Mouse (Mus musculus) testis, postnatal 14 days (tissue): ENCODE measurements around the gene Cldn4.

Source experiments
- DNase-seq: peaks from one replicate; pipeline ENCODE4 v3.0.0; 2021; ENCODE audit warnings: low spot score

Gene Cldn4

DNA sequence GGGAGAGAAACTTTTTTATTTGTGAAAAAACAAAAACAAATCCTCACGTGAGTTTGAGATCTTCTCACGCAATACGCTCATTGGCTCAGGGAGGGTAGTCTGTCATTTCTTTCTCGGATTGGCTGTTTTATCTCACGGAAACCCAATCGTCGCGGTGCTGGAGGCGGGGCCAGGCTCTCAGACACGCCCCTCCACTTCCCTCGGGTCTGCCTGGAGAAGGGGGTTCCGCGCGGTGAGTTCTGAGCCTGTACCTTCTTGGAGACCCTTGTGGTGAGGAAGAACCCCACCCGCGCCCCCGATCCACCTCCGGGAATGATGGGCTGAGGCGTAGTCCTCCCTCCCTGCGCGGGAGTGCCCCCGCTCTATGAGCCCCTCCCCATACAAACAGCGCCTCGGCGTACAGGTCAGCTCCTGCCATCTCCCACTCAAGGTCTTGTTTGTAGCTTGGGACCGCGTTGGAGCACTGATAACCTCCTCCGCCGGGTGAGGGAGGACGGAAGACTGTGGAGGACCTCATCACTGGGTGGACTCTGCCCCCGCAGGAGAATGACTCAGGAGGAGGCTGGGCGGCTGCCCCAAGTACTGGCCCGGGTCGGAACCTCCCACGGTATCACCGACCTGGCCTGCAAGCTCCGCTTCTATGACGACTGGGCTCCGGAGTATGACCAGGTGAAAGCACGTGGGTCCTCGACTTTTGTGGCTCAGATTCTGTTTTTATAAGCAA is 14.4 kb downstream of the Cldn4 start, which contains the start of gene Mettl27:
Mettl27 (plus strand) TSS at position 190 of the 724 bp plus-strand sequence.
- peak; percentile 91 for DNase-seq

- DNase-seq, result no peak
These were observed 16.7 kb downstream of the Cldn4 start for GRCm38 (mm10) chr5:134929988-134930387.

GRCm38 (mm10) chr5:134926726-134927125 is 20.0 kb downstream of the Cldn4 start:
- DNase-seq, result no peak

DNA sequence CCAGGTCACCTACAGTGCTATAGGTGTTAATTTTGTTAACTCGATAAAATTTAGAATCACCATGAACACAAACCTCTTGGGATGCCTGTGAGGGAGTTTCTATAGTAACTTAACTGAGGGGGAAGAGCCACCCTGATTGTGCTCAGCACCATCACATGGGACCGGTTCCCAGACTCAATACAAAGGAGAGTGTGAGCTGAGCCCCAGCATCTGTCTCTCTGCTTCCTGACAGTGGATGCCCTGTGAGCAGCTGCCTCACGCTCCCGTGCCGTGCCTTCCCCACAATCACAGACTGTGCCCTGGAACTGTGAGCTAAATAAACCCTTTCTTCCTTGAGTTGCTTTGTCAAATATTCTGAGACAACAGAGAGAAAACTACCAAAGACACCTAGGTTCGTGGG is 23.6 kb downstream of the Cldn4 start:
- DNase-seq, result no peak

GRCm38 (mm10) chr5:134921106-134921505 is 25.6 kb downstream of the Cldn4 start:
- no peak for DNase-seq

GRCm38 (mm10) chr5:134920106-134920687 is 26.5 kb downstream of the Cldn4 start:
- DNase-seq, result no peak

DNA sequence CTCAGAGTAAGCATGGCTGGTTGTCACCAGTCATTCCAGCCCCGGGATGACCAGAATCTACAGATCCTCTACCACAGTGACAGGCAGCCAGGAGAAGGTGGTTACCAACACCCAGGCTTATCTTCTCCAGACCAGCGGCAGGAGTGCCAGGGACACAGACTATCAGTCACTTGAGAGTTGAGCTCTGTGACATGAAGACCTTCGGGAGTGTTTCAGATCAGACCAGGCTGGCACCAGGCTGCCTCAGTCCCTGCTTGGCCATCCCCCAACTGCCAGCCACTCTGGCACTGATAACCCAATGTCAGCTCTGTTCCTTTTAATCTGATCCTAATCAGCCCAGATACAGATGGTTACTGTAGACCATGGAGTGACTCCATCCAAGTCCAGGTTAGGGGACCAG is 27.6 kb downstream of the Cldn4 start:
- no peak for DNase-seq

- DNase-seq, result peak; percentile 82
These were observed 28.5 kb downstream of the Cldn4 start for GRCm38 (mm10) chr5:134918071-134918832.

DNA sequence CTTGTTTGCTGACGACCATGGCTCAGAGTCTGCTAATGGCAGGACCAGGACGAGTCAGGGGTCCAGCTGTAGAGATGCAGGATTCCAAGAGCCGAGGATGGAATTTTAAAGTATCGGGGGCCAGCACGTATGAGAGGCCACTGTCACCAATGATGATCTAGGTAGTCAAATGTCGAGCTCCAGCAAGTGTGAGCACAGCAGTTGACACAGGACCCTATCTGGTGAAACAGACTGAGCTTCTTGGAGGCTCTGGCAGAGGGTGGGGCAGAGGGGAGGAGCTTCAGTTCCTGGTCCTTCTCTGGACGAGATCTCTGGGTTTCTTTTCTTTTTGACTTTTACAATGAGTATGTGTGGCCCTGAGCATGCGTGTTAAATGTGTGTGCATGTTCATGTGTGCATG is 31.4 kb downstream of the Cldn4 start, which contains the start of gene Cldn13:
Cldn13 (minus strand) TSS at position 216 of the 400 bp plus-strand sequence.
- no peak for DNase-seq

DNA sequence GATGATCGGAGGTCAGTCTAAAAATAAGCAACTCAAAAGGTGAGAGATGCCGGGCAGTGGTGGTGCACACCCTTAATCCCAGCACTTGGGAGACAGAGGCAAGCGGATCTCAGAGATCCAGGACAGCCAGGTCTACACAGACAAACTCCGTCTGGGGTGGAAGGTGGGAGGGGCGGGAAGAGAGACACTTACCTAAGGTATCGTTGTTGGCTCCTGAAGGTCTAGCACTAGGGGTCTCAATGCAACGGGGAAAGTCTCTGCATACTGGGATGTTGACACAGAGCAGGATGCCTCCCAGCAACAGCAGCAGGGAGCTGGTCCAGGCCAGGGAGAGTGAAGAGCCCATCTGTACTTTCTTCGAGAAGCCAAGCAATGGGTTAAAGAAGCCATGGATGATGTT is 32.2 kb downstream of the Cldn4 start:
- DNase-seq, result no peak

- DNase-seq, result no peak
These were observed 33.0 kb downstream of the Cldn4 start for GRCm38 (mm10) chr5:134913753-134914152.

DNA sequence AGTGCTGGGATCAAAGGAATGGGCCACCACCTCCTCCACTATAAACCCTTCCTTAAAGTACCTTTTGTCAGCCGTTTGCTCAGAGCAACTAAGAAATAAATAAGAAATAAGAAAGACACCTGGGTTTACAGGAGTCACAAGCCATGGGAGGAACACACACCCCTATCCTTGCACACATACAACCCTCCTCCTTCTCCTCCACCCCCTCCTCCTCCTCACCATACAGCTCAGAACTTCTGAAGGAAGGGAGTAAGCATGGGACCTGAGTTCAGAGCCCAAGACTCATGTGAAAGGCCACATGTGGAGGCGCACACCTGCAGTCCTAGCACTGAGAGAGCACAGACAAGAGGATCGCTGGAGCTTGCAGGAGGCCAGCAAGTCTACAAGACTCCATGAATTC is 33.4 kb downstream of the Cldn4 start:
- DNase-seq, result no peak

GRCm38 (mm10) chr5:134911901-134912300 is 34.8 kb downstream of the Cldn4 start:
- DNase-seq, result no peak

DNA sequence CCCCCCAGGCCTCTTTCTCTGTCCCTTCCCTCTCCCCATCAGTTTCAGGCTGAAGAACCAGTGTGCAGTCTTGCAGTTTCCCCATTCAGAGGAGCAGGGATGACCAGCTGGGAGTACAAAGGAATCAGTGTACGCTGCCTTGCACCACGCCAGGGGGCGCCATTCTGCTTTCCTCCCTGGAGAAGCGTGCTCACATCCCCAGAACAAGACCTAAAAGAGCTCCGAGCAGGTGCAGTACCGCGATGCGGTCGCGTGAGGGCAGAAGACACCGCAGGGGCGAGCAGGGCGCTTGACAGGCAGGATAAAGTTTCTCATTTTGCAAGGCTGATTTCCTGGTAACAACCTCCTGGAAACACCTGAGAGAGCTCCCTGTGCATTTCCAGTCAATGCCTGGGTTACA is 39.6 kb downstream of the Cldn4 start:
- DNase-seq, result peak; percentile 90

DNA sequence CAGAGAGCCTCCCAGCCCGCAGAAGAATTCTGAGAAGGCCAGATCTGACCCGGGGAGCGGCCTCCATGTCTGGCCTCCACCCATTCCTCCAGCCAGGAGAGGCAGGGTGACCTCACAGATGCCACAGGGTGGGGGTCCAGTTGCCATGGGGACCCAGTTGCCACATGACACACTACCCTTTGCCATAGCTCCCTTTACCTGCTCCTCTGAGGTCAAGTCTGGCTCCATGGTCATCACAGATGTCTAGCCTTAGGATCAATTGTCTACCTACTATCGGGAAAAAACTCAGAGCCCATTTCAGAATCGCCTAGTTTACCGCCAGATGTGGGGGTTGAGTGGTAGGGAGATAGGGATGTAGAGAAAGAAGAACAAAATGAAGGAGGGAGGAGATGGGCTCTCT is 40.1 kb downstream of the Cldn4 start, which contains the start of gene Tmem270:
Tmem270 (minus strand) TSS at position 101 of the 400 bp plus-strand sequence.
- DNase-seq, result no peak

- no peak for DNase-seq
These were observed 45.1 kb downstream of the Cldn4 start for GRCm38 (mm10) chr5:134901644-134902027.

- DNase-seq, result no peak
These were observed 45.6 kb downstream of the Cldn4 start for GRCm38 (mm10) chr5:134901012-134901643.

GRCm38 (mm10) chr5:134897596-134897995 is 49.1 kb downstream of the Cldn4 start:
- DNase-seq, result no peak

- DNase-seq, result no peak
These were observed 49.8 kb downstream of the Cldn4 start for GRCm38 (mm10) chr5:134896965-134897364.

- no peak for DNase-seq
These were observed 51.4 kb downstream of the Cldn4 start for GRCm38 (mm10) chr5:134895291-134895690.
